Mouse (Mus musculus) embryonic facial prominence, embryonic 14.5 days (tissue): ENCODE results near the gene Gpr174. TPM values are rescaled to one million over a fixed set of nuclear protein-coding genes. Genes with fewer than 3 reads are reported as not detected.

Experiments
- polyA plus RNA-seq: library from polyadenylated mRNA; unstranded; fragments of >200 nt; fragmentation: Nextera tagmentation; extraction: Ambion mirVana; gene quantifications from 2 replicates; pipeline ENCODE4 v1.2.1, GENCODE M21; 2014

Gene Gpr174
- polyA plus RNA-seq, 1 experiment from 2014 or later: 0.08 TPM

Other genes starting within 250 kb of the Gpr174 start
- gene P2ry10, start 167.4 kb upstream of the Gpr174 start, polyA plus RNA-seq: 0.43 and 0.47 TPM in 2 replicates
- gene P2ry10b, start 107.0 kb upstream of the Gpr174 start, polyA plus RNA-seq: 4.7 and 5.0 TPM in 2 replicates
- 2,138 and 2,216 TPM in 2 replicates for gene Itm2a, start 147.5 kb downstream of the Gpr174 start, polyA plus RNA-seq